Mouse (Mus musculus) lung, adult 2 months (tissue): ENCODE results near the gene Znhit3. TPM values are rescaled to one million over a fixed set of nuclear protein-coding genes. Genes with fewer than 3 reads are reported as not detected.
A peak's percentile ranks its signal among the peaks of the same experiment; 100 is the strongest.

Experiments
- DNase-seq: peaks from one replicate; pipeline ENCODE4 v3.0.0; 2022
- H3K4me1 ChIP-seq: fragments of 200-500 bp; 2 replicates; pipeline ENCODE4 v1.6.1; 2011; ENCODE audit warnings: low read length; ENCODE audit not compliant: control insufficient read depth, insufficient read depth
- H3K4me3 ChIP-seq: fragments of 200-500 bp; replicated peaks from 2 replicates; pipeline ENCODE3; 2011; ENCODE audit warnings: low read depth, mild to moderate bottlenecking, control low read depth, low read length; ENCODE audit errors: extremely low read depth
- CTCF ChIP-seq: fragments of 200-500 bp; IDR thresholded peaks from 2 replicates; pipeline ENCODE4 v1.5.1; 2011; ENCODE audit warnings: mild to moderate bottlenecking, low read length, control low read depth; ENCODE audit not compliant: insufficient read depth
- POLR2A ChIP-seq: fragments of 200-500 bp; IDR thresholded peaks from 2 replicates; pipeline ENCODE4 v1.6.1; 2011; ENCODE audit warnings: low read depth, mild to moderate bottlenecking, control low read depth, low read length, borderline replicate concordance; ENCODE audit errors: extremely low read depth
- WGBS: fragments of 180-500 bp; shearing (Covaris S2); methylation state at CpG from one replicate; pipeline ENCODE4 v1.1.7; 2018; 5-methylcytosine and 5-hydroxymethylcytosine counted together
- polyA plus RNA-seq: library from polyadenylated mRNA; depleted of rRNA; stranded (reverse); fragments of >200 nt; gene quantifications from 2 replicates; pipeline ENCODE4 v1.2.3, GENCODE M21; 2012; rRNA removed

Znhit3 gene
- polyA plus RNA-seq, 1 experiment, result 7.7 TPM

DNA sequence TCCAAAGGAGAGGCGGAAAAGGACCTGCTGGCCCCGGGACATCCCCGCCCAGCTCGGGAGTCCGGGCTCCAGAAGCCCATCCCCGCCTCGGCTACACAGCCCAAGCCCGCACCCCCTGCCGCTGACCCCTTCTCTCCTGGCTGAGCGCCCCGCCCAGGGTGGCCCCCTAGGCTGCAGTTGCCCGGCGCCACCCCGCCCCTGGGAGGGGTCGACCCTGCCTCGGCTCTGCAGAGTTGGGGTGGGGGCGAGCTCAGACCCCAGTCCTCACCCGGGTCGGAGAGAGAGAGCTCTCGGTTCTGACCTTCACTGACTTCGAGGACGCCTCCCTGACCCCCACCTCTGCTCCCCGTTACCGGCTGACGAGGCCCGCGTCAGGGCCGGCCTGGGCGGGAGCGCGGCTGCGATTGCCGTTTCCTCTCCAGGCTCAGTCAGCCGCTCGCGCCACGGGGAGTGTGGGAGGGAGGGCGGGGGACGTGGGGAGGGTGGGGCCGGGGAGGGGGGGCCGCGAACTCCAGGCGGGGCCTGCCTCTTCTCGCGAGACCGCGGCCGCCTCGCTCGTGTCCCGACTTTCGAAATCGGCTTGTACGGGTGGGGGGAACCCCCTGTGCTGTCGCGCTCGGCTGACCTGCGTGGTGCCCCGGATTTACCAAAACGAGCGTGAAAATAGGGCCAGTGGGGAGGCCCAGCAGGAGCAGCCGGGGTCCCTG lies 45.7 kb downstream of the Znhit3 start, which contains the start of gene Ggnbp2:
Ggnbp2 (minus strand) TSS at position 481 of the 707 bp plus-strand sequence.
- Histone ChIP-seq H3K4me3 (peak within 1 kb of the TSS; percentile 94), H3K4me1 (peaks cover 8% of the 10 kb centered on the region)
- WGBS, result under 1% methylated on average over 54 of the region's 62 CpGs
- DNase-seq, result peak; percentile 93
- TF ChIP-seq POLR2A (peak; percentile 75), CTCF (no peak)

DNA sequence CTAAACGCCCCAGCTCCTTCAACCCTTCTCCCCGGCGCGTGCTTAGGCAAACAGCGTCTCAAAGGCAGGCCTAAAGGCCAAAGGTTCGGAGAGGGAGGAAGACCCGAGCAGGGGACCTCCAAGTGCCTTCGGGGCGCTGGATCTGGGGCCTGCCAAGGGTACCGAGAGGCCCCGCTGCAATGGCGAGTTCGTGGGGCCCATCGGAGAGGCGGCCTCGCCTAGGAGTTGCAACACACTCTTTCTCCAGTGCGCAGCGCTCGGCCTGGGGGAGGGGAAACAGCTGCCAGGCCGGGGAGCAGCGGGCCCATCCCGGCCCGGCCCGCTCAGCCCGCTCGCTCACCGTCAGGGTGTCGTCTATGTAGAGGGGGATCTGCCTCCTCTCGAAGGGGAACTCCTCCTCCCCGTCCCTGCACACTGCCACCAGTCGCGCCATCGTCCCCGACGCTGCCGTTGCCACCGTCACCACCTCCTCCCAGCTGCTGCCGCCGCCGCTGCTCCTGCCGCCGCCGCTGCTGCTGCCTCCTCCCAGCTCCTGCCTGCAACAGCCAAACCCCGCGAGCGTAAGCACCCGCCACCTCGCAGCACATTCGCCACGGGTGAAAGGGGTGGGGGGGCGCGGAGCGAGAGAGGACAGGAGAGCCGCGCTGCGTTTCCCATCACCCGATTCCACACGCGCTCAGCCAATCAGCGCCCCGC lies 46.5 kb downstream of the Znhit3 start:
- DNase-seq, result peak; percentile 85
- under 1% methylated on average over 52 of the region's 61 CpGs for WGBS
- Histone ChIP-seq H3K4me3 (peak overlapping the region; percentile 94), H3K4me1 (peaks cover 8% of the 10 kb centered on the region)
- TF ChIP-seq POLR2A (peak; percentile 61; the same call in 1 of the 2 replicates), CTCF (no peak)

DNA sequence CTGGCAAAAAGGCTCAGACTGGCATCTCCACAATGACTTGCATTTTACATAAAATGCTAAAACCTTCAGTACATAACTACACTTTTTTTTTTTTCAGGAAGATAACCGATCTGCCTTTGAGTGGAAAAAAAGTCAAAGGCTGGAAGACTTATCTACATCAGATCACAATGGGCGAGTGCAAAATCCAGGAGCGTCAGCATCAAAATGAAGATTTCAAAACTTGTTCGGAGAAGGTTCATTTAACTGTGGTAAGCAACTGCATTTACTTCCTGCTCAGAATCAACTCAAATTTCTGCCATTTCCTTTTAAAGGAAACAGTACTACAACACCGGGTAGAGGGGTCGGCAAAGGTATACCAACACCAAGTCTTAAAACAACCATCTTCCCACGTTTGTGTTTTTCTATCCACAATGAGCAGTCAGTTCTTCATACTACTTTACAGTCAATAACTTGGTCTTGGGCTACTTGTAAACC lies 47.3 kb downstream of the Znhit3 start:
- Histone ChIP-seq H3K4me1 (peaks cover 8% of the 10 kb centered on the region), H3K4me3 (peak overlapping the region; percentile 94)
- no peak for TF ChIP-seq CTCF
- no peak for TF ChIP-seq POLR2A
- WGBS, result 3% methylated on average over 7 of the region's 7 CpGs
- DNase-seq, result no peak

DNA sequence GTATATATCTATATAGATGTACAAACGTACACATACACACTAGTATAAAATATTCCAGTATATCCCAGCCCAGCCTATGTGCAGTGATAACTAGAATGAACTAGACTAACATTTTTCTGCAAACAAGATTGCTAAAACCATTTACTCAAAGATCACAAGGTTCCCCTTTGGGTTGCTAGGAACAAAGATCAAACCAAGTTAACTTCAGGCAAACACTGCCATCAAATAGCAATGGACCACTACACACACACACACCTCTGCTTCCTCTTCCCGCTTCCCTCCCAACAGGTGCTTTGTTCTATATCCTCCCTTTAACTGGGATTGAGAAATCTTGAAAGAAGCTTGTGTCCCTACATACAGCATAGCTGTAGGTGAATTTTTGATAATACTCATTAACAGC lies 48.6 kb downstream of the Znhit3 start:
- 76% methylated on average over 2 of the region's 2 CpGs for WGBS
- TF ChIP-seq POLR2A (no peak), CTCF (no peak)
- peaks cover 8% of the 10 kb centered on the region for H3K4me1 ChIP-seq
- no peak for DNase-seq
- H3K4me3 ChIP-seq, result no peak overlapping the region

DNA sequence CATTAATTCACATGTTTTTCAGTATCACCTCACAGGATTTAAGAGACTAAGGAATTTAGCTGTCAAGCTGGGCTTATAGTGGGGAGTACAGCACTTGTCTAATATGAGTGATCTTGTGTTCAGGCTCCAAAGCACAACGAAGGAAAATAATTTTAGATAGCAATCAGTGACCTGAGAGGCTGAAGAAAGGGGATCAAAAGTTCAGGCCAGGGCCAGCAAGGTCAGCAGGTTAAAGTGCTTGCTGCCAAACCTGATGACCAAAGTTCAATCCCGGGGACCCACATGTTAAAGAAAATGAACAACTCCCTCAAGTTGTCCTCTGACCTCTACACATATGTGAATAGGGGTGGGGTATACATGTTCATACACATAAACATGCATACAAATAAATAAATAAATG lies 50.9 kb downstream of the Znhit3 start:
- no peak for TF ChIP-seq CTCF
- TF ChIP-seq POLR2A, result no peak
- WGBS, result 39% methylated on average over 2 of the region's 2 CpGs

More for the DNA sequence above, 50.9 kb downstream of the Znhit3 start:
- no peak for DNase-seq
- H3K4me1 ChIP-seq, result peaks cover 8% of the 10 kb centered on the region
- H3K4me3 ChIP-seq, result no peak overlapping the region

Other genes starting within 250 kb of the Znhit3 start
- 7.2 and 8.7 TPM in 2 replicates for gene Mrm1, start 96.9 kb downstream of the Znhit3 start, polyA plus RNA-seq
- 19.5 and 21.3 TPM in 2 replicates for gene Dhrs11, start 87.4 kb downstream of the Znhit3 start, polyA plus RNA-seq
- 28.1 and 42.2 TPM in 2 replicates for gene Ggnbp2, start 45.5 kb downstream of the Znhit3 start, polyA plus RNA-seq
- 6.9 and 8.0 TPM in 2 replicates for gene Myo19, start 36.2 kb downstream of the Znhit3 start, polyA plus RNA-seq
- 1.1 and 2.3 TPM in 2 replicates for gene Pigw, start 36.1 kb downstream of the Znhit3 start, polyA plus RNA-seq
- gene Car4, start 41.4 kb upstream of the Znhit3 start, polyA plus RNA-seq, result 143 and 190 TPM in 2 replicates
- 4.4 and 7.9 TPM in 2 replicates for gene Usp32, start 223.8 kb upstream of the Znhit3 start, polyA plus RNA-seq